Mouse (Mus musculus): ENCODE results near the gene Zfp524. TPM values are rescaled to one million over a fixed set of nuclear protein-coding genes. Genes with fewer than 3 reads are reported as not detected.

Zfp524 gene
- total RNA-seq, 1 experiment from 2014 or later, result 11.7 TPM

GRCm38 (mm10) chr7:5047313-5047712, 33.1 kb downstream of the Zfp524 start:
- no peak for DNase-seq

DNA sequence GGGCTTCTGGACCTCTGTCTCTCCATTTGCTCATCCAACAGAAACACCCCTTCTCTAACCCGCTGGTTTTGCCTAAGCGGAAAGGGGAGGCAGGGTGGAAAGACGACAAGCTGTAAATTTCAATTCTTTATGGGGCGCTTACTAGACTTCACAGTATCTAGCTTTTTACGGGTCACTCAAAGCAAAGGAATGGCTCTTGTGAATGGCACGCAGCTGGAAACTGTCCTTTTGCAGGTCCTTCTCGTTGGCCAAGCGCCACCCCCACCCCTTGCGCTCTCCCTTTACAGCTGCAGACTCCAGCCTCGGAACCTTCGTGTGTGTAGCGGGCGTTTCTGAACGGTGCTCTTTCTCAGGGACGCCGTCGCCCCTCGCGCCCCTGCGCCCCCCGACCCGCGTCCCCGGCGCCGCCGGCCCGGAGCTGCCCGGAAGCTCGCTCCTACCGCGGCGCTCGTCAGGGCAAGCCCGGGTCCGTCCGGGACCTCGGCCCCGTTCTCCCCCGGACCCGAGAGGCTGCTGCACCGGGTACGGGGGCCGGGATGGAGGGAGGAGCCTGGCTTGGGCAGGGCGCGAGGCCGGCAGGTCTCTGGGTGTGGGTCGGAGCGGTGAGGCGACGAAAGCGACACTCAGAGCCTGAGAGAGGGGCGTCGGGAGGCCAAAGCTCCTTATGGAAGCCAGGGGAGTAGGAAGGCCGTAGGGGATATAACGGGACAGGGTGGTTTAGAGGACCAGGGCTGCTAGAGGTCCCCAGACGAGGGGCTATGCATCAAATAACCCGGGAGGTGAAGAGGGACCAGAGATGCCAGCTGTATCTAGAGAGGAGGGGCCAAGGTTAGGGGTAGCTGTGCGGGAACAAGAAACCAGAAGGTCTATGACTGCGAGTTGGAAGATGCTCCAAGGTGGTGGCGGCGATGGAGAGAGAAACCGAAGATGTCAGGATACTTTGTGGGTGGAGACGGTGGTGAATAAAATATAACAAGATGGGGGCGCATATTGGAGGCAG, 37.3 kb downstream of the Zfp524 start, which contains the start of gene Zfp580:
TSS of gene Zfp580 (plus strand) at position 346 of the 1,000 bp plus-strand sequence.
- DNase-seq, result peak; percentile 88

DNA sequence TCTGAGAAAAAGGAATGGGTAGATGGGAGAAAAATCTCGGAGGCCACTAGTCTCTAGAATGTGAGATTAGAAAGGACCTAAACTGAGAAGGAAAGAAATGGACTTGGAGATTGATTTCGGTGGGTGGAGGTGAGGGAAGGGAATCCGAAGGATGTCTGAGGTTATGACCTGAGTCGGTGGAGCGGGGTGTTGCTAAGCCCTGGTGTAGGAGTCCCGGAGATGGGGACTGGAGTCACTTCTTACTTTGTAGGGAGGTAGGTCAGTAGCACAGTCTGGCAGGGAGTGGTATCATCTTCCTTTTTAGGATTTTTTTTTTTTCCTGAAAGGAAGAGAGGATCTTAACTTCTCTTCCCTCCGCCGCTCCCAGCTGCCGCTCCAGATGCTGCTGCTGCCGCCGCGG, 38.2 kb downstream of the Zfp524 start:
- no peak for DNase-seq

- DNase-seq, result no peak
These were observed 38.7 kb downstream of the Zfp524 start for GRCm38 (mm10) chr7:5052931-5053343.

DNA sequence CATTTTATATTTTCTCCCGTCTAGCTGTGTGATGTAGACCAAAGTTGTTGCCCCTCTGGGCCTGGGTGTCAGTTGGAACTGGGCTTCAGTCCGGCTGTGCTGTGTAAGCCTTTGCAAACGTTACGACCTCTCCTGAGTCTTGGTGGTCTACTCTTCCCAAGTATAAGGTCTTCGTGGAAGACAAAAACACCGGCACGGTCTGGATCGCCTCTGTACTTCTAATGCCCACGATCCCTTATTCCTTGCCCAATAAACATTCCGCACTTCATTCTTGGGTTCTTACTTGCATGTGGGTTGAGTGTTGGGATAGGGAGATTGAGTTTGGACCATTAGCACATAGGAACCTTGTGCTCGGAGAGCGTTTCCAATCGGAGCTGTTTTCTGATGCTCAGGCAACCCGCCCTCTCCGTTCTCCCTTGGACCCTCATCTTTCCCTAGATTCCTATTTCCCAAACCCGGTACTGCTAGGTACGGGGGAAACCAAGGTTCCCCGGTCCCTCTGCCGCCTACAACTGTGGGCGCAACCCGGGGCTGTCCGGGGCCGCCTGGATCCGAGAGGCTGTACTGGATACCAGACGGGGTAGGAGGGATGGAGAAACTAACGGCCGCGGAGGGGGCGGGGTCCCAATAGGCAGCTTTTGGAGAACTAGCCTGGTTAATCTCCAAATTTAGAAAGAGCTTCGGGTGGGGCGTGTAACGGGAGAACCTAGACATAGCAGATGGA, 39.4 kb downstream of the Zfp524 start:
- no peak for DNase-seq

DNA sequence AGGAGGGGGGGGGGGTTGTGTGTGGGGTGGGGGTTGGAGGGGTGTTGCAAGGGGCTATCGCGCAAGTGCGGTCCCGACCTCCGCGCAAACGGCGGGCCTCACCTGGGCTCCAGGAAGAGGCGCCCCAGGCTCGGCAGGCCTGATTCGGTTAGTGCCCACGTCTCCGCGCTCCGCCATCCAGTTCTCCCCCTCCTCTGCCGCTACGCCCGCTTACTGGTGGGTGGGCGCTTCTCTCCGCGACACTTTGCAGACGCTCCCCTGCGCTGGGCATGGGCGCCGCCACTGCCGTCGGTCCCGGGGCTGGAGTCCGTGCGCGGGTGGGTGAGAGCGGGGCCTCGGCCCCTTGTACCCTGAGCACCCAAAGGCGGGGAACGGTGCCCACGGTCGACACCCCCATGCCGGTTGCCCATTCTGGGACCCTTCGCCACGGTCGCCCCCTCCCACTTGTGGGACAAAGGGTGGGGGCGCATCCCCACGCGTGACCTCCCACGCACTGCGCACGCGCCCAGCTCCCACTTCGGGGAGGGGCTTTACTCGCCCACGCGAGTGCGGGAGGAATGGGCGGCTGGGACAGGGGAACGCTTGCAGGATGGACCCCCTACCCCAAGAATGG, 42.5 kb downstream of the Zfp524 start:
- no peak for DNase-seq

GRCm38 (mm10) chr7:5057381-5057780, 43.2 kb downstream of the Zfp524 start:
- no peak for DNase-seq

DNA sequence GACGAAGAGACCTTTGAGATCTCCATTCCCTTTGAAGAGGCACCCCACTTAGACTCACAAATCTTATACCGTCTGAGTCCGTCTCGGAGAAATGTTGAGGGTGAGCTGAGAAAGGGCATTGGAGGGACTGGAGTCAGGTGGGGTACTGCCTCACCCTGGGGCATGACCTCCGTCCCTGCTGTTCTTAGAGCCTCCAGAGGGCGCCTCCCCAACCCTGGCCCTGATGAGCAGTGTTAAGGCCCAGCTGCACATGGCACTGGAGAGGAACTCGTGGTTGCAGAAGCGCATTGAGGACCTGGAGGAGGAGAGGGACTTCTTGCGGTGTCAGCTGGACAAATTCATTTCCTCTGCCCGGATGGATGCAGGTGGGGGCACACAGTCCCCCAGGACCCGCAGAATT, 43.6 kb downstream of the Zfp524 start:
- peak; percentile 35 for DNase-seq

- no peak for DNase-seq
These were observed 44.4 kb downstream of the Zfp524 start for GRCm38 (mm10) chr7:5058631-5059030.

- no peak for DNase-seq
These were observed 45.2 kb downstream of the Zfp524 start for GRCm38 (mm10) chr7:5059421-5059820.

GRCm38 (mm10) chr7:5060239-5060731, 46.1 kb downstream of the Zfp524 start:
- DNase-seq, result peak; percentile 89

GRCm38 (mm10) chr7:5060944-5061773, 46.9 kb downstream of the Zfp524 start:
- DNase-seq, result peak; percentile 98

DNA sequence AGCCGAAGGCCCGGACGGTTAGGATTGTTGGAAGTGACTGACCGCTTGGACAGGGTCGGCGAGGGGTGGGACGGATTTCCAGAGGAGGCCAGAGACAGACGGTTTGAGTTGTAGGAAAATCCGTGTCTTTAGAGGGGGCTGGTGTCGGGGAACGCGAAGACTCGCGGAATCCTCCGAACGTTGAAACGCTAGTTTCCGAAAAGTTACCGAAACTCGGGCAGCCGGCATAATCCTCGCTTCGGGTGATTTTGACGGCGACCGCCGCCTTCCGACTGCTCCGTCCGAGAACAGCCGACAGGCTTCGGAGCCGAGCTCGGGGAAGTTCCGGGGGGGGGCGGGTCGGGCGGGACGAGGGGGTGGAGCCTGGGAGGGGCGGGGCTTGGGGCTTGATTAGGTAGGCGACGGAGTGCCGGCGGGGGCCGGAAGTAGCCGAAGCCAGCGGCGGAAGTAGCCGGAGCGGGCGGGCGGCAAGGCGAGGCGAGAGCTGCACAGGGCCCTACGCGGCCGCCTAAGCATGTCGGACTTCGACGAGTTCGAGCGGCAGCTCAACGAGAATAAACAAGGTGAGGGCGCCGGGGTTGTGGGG, 47.7 kb downstream of the Zfp524 start, which contains the start of gene U2af2:
TSS of gene U2af2 (plus strand) at position 370 of the 586 bp plus-strand sequence.
- peak; percentile 98 for DNase-seq

- peak; percentile 85 for DNase-seq
These were observed 48.3 kb downstream of the Zfp524 start for GRCm38 (mm10) chr7:5062360-5063001.

- DNase-seq, result no peak
These were observed 50.7 kb downstream of the Zfp524 start for GRCm38 (mm10) chr7:5064886-5065285.

Other genes with a start within 250 kb of the Zfp524 start
- gene Fam71e2, start 243.1 kb upstream of the Zfp524 start, total RNA-seq (2021), result not detected in 2 replicates
- gene Il11, start 231.6 kb upstream of the Zfp524 start, total RNA-seq (2021), result not detected in 2 replicates
- gene Tmem190, start 231.5 kb upstream of the Zfp524 start, total RNA-seq (2021), result not detected in 2 replicates
- gene Tmem238, start 224.8 kb upstream of the Zfp524 start, total RNA-seq (2021), result 10.2 and 11.7 TPM in 2 replicates
- 1,145 and 1,281 TPM in 2 replicates for gene Rpl28, start 221.5 kb upstream of the Zfp524 start, total RNA-seq (2021)
- gene Ube2s, start 201.8 kb upstream of the Zfp524 start, total RNA-seq (2021), result 140 and 146 TPM in 2 replicates
- 2.2 and 2.9 TPM in 2 replicates for gene Shisa7, start 169.7 kb upstream of the Zfp524 start, total RNA-seq (2021)
- 8.6 and 12.5 TPM in 2 replicates for gene Isoc2b, start 144.2 kb upstream of the Zfp524 start, total RNA-seq (2021)
- gene Isoc2a, start 137.3 kb upstream of the Zfp524 start, total RNA-seq (2021), result 55.7 and 67.9 TPM in 2 replicates
- gene Gm36210, start 107.9 kb upstream of the Zfp524 start, total RNA-seq (2021), result 0.26 TPM in 1 of 2 replicates, not detected in the other
- gene Zfp628, start 99.2 kb upstream of the Zfp524 start, total RNA-seq (2021), result 13.7 and 16.2 TPM in 2 replicates
- gene Nat14, start 92.4 kb upstream of the Zfp524 start, total RNA-seq (2021), result 6.6 and 8.1 TPM in 2 replicates
- gene Ssc5d, start 88.6 kb upstream of the Zfp524 start, total RNA-seq (2021), result 3.9 and 5.0 TPM in 2 replicates
- gene Sbk2, start 50.0 kb upstream of the Zfp524 start, total RNA-seq (2021), result 0.63 TPM in 1 of 2 replicates, not detected in the other
- 0.37 and 0.64 TPM in 2 replicates for gene Sbk3, start 43.2 kb upstream of the Zfp524 start, total RNA-seq (2021)
- gene Zfp579, start 18.3 kb upstream of the Zfp524 start, total RNA-seq (2021), result 17.8 and 20.5 TPM in 2 replicates
- 22.7 and 25.8 TPM in 2 replicates for gene Fiz1, start 282 bp downstream of the Zfp524 start, total RNA-seq (2021)
- not detected in 2 replicates for gene Gm44973, start 1.1 kb downstream of the Zfp524 start, total RNA-seq (2021)
- 25.3 and 30.5 TPM in 2 replicates for gene Zfp865, start 6.0 kb downstream of the Zfp524 start, total RNA-seq (2021)
- 1.3 and 2.7 TPM in 2 replicates for gene Ccdc106, start 6.1 kb downstream of the Zfp524 start, total RNA-seq (2021)
- gene 4632433K11Rik, start 19.7 kb downstream of the Zfp524 start, total RNA-seq (2021), result not detected in 2 replicates
- gene Zfp784, start 24.0 kb downstream of the Zfp524 start, total RNA-seq (2021), result 4.7 and 5.5 TPM in 2 replicates
- 10.0 and 12.9 TPM in 2 replicates for gene Zfp580, start 37.1 kb downstream of the Zfp524 start, total RNA-seq (2021)
- gene U2af2, start 47.7 kb downstream of the Zfp524 start, total RNA-seq (2021), result 166 and 184 TPM in 2 replicates
- gene Epn1, start 65.8 kb downstream of the Zfp524 start, total RNA-seq (2021), result 145 and 155 TPM in 2 replicates
- gene Rfpl4, start 102.5 kb downstream of the Zfp524 start, total RNA-seq (2021), result not detected in 2 replicates
- gene Rasl2-9, start 111.5 kb downstream of the Zfp524 start, total RNA-seq (2021), result 1.7 and 2.1 TPM in 2 replicates
- not detected in 2 replicates for gene Vmn1r55, start 135.3 kb downstream of the Zfp524 start, total RNA-seq (2021)
- not detected in 2 replicates for gene Vmn1r56, start 182.3 kb downstream of the Zfp524 start, total RNA-seq (2021)
- not detected in 2 replicates for gene Vmn1r57, start 204.1 kb downstream of the Zfp524 start, total RNA-seq (2021)